Mouse (Mus musculus): Measurements from ENCODE around the gene Acsf3. TPM values are rescaled to one million over a fixed set of nuclear protein-coding genes. Genes with fewer than 3 reads are reported as not detected.

The Acsf3 gene
- 10 to 100 TPM; 16.2 to 21.9 TPM for total RNA-seq (2021)

- peak; percentile 62 to 64 for DNase-seq
Measured at GRCm38 (mm10) chr8:122775285-122776155, at the start of gene Acsf3. TSS of gene Acsf3 (plus strand) at chr8:122775486.

GRCm38 (mm10) chr8:122726789-122727188, 48.5 kb upstream of the Acsf3 start:
- DNase-seq, result no peak

GRCm38 (mm10) chr8:122727412-122727811, 47.9 kb upstream of the Acsf3 start:
- DNase-seq, result no peak

GRCm38 (mm10) chr8:122728630-122729029, 46.7 kb upstream of the Acsf3 start:
- no peak for DNase-seq

- no peak for DNase-seq
Measured at GRCm38 (mm10) chr8:122735110-122735509, 40.2 kb upstream of the Acsf3 start.

GRCm38 (mm10) chr8:122735542-122736473, 39.5 kb upstream of the Acsf3 start:
- no peak for DNase-seq

- DNase-seq, result no peak
Measured at GRCm38 (mm10) chr8:122736623-122737022, 38.7 kb upstream of the Acsf3 start.

- DNase-seq, result no peak
Measured at GRCm38 (mm10) chr8:122737071-122737470, 38.2 kb upstream of the Acsf3 start.

- no peak for DNase-seq
Measured at GRCm38 (mm10) chr8:122737886-122738285, 37.4 kb upstream of the Acsf3 start.

GRCm38 (mm10) chr8:122739102-122739725, 36.1 kb upstream of the Acsf3 start:
- no peak for DNase-seq

- DNase-seq, result no peak
Measured at GRCm38 (mm10) chr8:122742471-122742870, 32.8 kb upstream of the Acsf3 start.

GRCm38 (mm10) chr8:122745022-122745749, 30.1 kb upstream of the Acsf3 start:
- DNase-seq, result no peak

GRCm38 (mm10) chr8:122745750-122746275, 29.5 kb upstream of the Acsf3 start:
- no peak for DNase-seq

- DNase-seq, result no peak
Measured at GRCm38 (mm10) chr8:122746439-122746838, 28.8 kb upstream of the Acsf3 start.

- DNase-seq, result no peak
Measured at GRCm38 (mm10) chr8:122747825-122748224, 27.5 kb upstream of the Acsf3 start.

- DNase-seq, result no peak
Measured at GRCm38 (mm10) chr8:122749333-122749958, 25.8 kb upstream of the Acsf3 start.

GRCm38 (mm10) chr8:122751342-122751741, 23.9 kb upstream of the Acsf3 start:
- no peak for DNase-seq

GRCm38 (mm10) chr8:122752111-122752721, 23.1 kb upstream of the Acsf3 start:
- DNase-seq, result peak; percentile 56 to 59

GRCm38 (mm10) chr8:122758597-122758996, 16.7 kb upstream of the Acsf3 start:
- DNase-seq, result no peak

- DNase-seq, result no peak
Measured at GRCm38 (mm10) chr8:122760116-122760515, 15.2 kb upstream of the Acsf3 start.

GRCm38 (mm10) chr8:122761109-122761508, 14.2 kb upstream of the Acsf3 start:
- no peak for DNase-seq
